Mouse (Mus musculus): Measurements from ENCODE around the gene Ybx2.

- TF ChIP-seq CTCF (IDR thresholded peaks at IDR 0.05; ENCODE audit: low read depth, low read length) (no peak), POLR2A (IDR thresholded peaks at IDR 0.05; ENCODE audit: insufficient read depth, low read length) (no peak), EP300 (IDR thresholded peaks at IDR 0.05; ENCODE audit: insufficient read depth, low read depth, low read length) (no peak)
Measured at GRCm38 (mm10) chr11:69895291-69895690, 40.3 kb upstream of the Ybx2 start, which contains the start of gene Acap1.

Data from ES-Bruce4 (cell line).